Mouse (Mus musculus): ENCODE measurements at regions not wholly inside any gene's neighbourhood (a gene's known extent, or its start where the extent isn't known, plus 50 kb on each side); places are given as distances from the start of the nearest gene placed in this dataset.
A peak's percentile ranks its signal among the peaks of the same experiment; 100 is the strongest.

DNA sequence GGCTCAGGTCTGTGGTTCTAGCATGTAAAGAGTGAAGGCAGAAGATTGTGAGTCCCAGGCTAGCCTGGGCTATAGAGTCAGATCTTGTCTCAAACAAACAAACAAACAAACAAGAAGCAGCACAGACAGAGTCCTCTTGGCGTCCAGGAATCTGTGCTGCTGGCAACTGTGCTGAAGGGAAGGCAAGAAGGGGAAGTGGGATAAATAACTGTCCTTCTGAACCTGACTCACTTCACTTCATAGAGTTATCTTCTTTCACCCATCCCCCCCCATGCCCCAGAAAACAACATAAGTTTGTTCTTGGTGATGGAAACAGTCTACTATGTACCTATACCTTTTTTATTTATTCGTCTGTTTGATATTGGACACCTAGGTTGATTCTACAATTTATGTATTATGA is 200.8 kb upstream of the Pde3a start:
- H3K4me2 ChIP-seq, result no peak overlapping the region
- TF ChIP-seq CTCF (IDR thresholded peaks at IDR 0.05; ENCODE audit: low read depth), result no peak
- no peak for DNase-seq
- H3K9me3 ChIP-seq (ENCODE audit: low read depth, low read length), result no peaks in the 10 kb centered on the region
- H3K27ac ChIP-seq (ENCODE audit: low read depth), result no peak overlapping the region
- no peaks in the 10 kb centered on the region for H3K36me3 ChIP-seq (ENCODE audit: insufficient read depth)
- ATAC-seq (ENCODE audit: insufficient read depth), result no peak
- H3K9ac ChIP-seq, result no peak overlapping the region
- H3K27me3 ChIP-seq (ENCODE audit: insufficient read depth, low read length), result no peaks in the 10 kb centered on the region
- 71% methylated on average over 2 of the region's 2 CpGs for WGBS
- H3K4me3 ChIP-seq (ENCODE audit: low read depth, low read length), result no peak overlapping the region
- no peaks in the 10 kb centered on the region for H3K4me1 ChIP-seq (ENCODE audit: insufficient read depth)

DNA sequence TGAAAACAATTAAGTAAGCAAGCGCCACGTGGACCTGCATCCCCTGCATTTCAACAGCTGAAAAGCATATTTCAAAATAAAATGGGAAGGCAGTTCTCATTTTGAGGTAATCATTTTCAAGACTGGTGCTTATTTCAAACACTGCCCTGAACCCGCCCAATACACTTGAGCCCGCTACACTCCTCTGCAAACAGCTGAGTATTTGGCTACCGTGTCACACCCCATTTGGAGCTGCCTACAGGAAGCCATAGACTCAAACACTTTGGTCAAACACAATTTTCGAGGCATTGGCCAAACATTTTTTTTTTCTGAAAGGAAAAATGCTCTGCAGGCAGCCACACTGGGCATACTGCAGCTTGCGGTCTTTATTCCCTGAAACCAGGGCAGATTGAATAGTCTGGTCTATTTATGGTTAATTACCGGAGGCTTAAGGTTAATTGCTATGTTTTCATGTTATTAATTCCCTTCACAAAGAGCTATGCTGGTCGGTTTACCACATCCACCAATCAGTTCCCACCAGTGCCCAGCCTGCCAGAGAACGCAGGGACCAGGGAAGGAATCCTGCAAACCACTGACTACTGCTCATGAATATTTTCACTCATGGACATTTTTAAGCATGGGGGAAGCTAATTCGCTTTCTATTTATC is 198.9 kb upstream of the Pde3a start:
- no peak overlapping the region for H3K4me2 ChIP-seq

DNA sequence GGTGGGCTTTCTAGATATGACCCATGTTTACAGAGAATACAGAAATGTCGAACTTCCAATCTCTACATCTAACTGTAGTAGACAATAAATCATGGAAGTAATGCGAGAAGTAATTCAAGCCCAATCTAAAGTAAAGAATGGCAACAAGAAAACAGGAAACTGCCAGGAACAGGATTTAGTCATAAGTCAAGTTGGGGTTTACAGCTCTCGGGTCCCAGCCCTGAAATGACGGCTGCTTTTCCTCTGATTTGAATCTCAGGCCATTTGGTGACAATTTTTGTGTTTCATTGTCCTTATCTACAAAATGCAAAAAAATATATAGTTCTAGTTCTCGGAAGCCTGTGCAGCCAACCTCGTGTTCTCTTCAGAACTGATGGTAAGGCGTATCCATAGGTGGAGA is 195.0 kb upstream of the Pde3a start:
- H3K4me2 ChIP-seq, result no peak overlapping the region
- WGBS, result 75% methylated on average over 7 of the region's 7 CpGs
- ATAC-seq (ENCODE audit: insufficient read depth) (no peak), DNase-seq (no peak)
- no peak overlapping the region for H3K9ac ChIP-seq
- no peaks in the 10 kb centered on the region for H3K36me3 ChIP-seq (ENCODE audit: insufficient read depth)
- no peak overlapping the region for H3K27ac ChIP-seq (ENCODE audit: low read depth)
- no peaks in the 10 kb centered on the region for H3K27me3 ChIP-seq (ENCODE audit: insufficient read depth, low read length)
- H3K4me3 ChIP-seq (ENCODE audit: low read depth, low read length), result no peak overlapping the region
- no peak for TF ChIP-seq CTCF (IDR thresholded peaks at IDR 0.05; ENCODE audit: low read depth)
- no peaks in the 10 kb centered on the region for H3K4me1 ChIP-seq (ENCODE audit: insufficient read depth)
- peaks cover 4% of the 10 kb centered on the region; the same call in 1 of the 2 replicates for H3K9me3 ChIP-seq (ENCODE audit: low read depth, low read length)

More for the DNA sequence above, 198.9 kb upstream of the Pde3a start:
- ATAC-seq (ENCODE audit: insufficient read depth) (peak; percentile 78; the same call in 1 of the 2 replicates), DNase-seq (peak; percentile 59)
- Histone ChIP-seq H3K27ac (ENCODE audit: low read depth) (no peak overlapping the region), H3K4me1 (ENCODE audit: insufficient read depth) (no peaks in the 10 kb centered on the region), H3K4me3 (ENCODE audit: low read depth, low read length) (no peak overlapping the region), H3K27me3 (ENCODE audit: insufficient read depth, low read length) (no peaks in the 10 kb centered on the region), H3K9ac (no peak overlapping the region), H3K9me3 (ENCODE audit: low read depth, low read length) (no peaks in the 10 kb centered on the region), H3K36me3 (ENCODE audit: insufficient read depth) (no peaks in the 10 kb centered on the region)
- 53% methylated on average over 11 of the region's 11 CpGs for WGBS
- TF ChIP-seq CTCF (IDR thresholded peaks at IDR 0.05; ENCODE audit: low read depth), result no peak

DNA sequence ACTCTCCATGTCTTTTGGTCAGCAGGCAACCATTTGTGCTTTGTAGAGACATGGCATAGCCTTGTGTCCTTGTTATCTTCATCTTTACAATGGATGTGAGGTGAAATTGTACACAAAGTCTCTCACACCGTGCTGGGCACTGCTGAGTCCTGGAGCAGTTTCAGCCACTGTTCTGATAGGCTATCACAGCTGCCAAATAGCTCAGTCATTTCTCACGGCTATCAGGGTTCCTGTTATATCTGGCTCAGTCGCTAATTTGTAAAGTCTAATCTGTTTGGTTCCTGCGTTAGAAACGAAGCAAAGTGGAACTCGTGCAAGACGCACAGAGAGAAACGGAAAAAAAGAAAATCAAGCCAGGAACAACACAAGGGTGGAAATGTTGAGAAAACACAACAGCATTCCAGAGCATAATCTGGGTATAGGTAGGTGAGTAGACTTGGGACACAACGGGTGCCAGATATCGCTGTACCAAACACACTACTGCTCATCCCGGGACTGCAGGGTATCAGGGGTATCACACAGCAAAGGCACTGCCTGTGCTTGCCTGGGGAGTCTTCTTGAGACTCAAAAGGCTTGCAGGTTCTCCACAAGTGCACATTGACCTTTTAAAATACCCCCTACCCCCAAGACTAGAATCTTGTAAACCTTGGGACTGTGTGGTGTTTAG is 189.7 kb upstream of the Pde3a start:
- Histone ChIP-seq H3K4me1 (ENCODE audit: insufficient read depth) (no peaks in the 10 kb centered on the region), H3K9me3 (ENCODE audit: low read depth, low read length) (peaks cover 4% of the 10 kb centered on the region; the same call in 1 of the 2 replicates), H3K27me3 (ENCODE audit: insufficient read depth, low read length) (no peaks in the 10 kb centered on the region), H3K27ac (ENCODE audit: low read depth) (no peak overlapping the region), H3K4me2 (no peak overlapping the region), H3K4me3 (ENCODE audit: low read depth, low read length) (no peak overlapping the region), H3K36me3 (ENCODE audit: insufficient read depth) (no peaks in the 10 kb centered on the region), H3K9ac (no peak overlapping the region)
- TF ChIP-seq CTCF (IDR thresholded peaks at IDR 0.05; ENCODE audit: low read depth), result no peak
- DNase-seq, result no peak
- 84% methylated on average over 11 of the region's 11 CpGs for WGBS
- ATAC-seq (ENCODE audit: insufficient read depth), result no peak

DNA sequence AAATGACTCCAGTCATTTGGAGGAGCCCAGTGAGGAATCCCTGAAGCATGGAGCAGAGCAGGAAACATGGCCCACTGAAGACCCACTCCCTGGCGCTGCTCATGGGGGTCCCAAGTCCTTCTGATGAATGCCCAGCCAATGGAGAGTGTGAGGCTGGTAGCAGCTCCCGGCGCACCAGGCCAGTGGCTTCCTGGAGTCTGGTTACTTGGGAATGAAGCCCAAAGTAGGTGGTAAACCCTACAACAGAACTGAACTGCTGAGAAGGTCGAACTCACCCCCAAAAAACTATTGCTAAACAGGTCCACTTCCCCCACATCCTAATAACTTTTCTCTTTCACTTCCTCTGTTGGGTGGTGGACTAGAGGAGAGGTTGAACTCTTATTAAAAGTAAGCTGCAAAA is 183.3 kb upstream of the Pde3a start:
- Histone ChIP-seq H3K4me3 (ENCODE audit: low read depth, low read length) (no peak overlapping the region), H3K9ac (no peak overlapping the region), H3K4me1 (ENCODE audit: insufficient read depth) (no peaks in the 10 kb centered on the region), H3K36me3 (ENCODE audit: insufficient read depth) (no peaks in the 10 kb centered on the region), H3K27me3 (ENCODE audit: insufficient read depth, low read length) (no peaks in the 10 kb centered on the region), H3K9me3 (ENCODE audit: low read depth, low read length) (no peaks in the 10 kb centered on the region), H3K4me2 (no peak overlapping the region), H3K27ac (ENCODE audit: low read depth) (no peak overlapping the region)
- 75% methylated on average over 4 of the region's 4 CpGs for WGBS
- TF ChIP-seq CTCF (IDR thresholded peaks at IDR 0.05; ENCODE audit: low read depth), result no peak
- ATAC-seq (ENCODE audit: insufficient read depth), result no peak
- DNase-seq, result no peak

DNA sequence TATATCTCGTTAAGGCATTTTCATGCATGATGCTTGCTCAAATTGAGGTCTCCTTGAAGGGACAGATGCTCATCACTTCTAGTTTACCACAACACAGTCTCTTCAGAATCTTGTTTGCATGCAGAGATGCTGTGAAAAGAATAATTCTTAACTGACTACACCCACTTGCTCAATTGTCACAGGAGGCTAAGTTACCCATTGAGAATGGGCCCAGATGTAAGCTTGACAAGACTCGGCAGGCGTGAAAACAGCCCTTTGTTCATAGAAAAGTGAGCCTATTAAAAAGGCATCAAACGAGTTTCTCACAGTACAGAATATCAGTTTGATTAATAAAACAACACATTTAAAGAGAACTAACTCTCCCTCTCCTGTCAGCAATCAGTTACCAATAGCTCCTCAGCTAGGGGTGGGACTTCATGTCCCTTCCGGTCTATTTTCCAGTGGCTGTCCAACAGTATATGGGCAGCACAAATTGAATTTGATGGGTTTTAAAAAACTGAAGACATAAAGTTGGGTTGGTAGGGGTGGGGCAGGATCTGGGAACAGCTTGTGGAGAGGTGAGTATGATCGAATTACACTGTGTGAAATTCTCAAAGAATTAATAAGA is 180.1 kb upstream of the Pde3a start:
- H3K27ac ChIP-seq (ENCODE audit: low read depth), result no peak overlapping the region
- no peak overlapping the region for H3K9ac ChIP-seq
- no peak overlapping the region for H3K4me2 ChIP-seq
- no peaks in the 10 kb centered on the region for H3K4me1 ChIP-seq (ENCODE audit: insufficient read depth)
- H3K36me3 ChIP-seq (ENCODE audit: insufficient read depth), result no peaks in the 10 kb centered on the region
- ATAC-seq (ENCODE audit: insufficient read depth) (no peak), DNase-seq (no peak)
- TF ChIP-seq CTCF (IDR thresholded peaks at IDR 0.05; ENCODE audit: low read depth), result no peak
- no peak overlapping the region for H3K4me3 ChIP-seq (ENCODE audit: low read depth, low read length)
- no peaks in the 10 kb centered on the region for H3K9me3 ChIP-seq (ENCODE audit: low read depth, low read length)
- WGBS, result 81% methylated on average over 6 of the region's 6 CpGs
- H3K27me3 ChIP-seq (ENCODE audit: insufficient read depth, low read length), result no peaks in the 10 kb centered on the region

DNA sequence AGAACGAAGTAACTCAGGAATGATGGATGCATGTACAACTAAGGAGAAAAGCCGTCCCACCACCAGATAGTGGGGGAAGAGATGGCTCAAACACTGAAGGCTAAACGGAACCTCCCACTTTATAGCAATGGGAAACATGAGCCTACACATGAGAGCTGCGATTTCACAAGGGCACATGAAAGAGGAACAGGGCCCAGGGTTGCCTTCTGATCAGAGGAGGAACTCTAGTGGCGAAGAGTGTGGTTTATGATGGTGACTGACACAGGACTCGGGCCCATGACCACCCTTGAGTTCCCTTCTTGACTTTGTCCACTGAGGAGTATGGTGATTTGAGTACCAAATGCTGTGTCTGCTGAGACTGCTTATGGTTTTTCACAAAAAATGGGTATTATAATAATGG is 179.2 kb upstream of the Pde3a start:
- no peak for TF ChIP-seq CTCF (IDR thresholded peaks at IDR 0.05; ENCODE audit: low read depth)
- ATAC-seq (ENCODE audit: insufficient read depth), result no peak
- no peak overlapping the region for H3K9ac ChIP-seq
- WGBS, result 84% methylated on average over 6 of the region's 6 CpGs
- H3K4me3 ChIP-seq (ENCODE audit: low read depth, low read length), result no peak overlapping the region
- H3K36me3 ChIP-seq (ENCODE audit: insufficient read depth), result no peaks in the 10 kb centered on the region
- H3K27me3 ChIP-seq (ENCODE audit: insufficient read depth, low read length), result no peaks in the 10 kb centered on the region
- H3K4me2 ChIP-seq, result no peak overlapping the region
- H3K4me1 ChIP-seq (ENCODE audit: insufficient read depth), result no peaks in the 10 kb centered on the region
- H3K27ac ChIP-seq (ENCODE audit: low read depth), result no peak overlapping the region
- H3K9me3 ChIP-seq (ENCODE audit: low read depth, low read length), result no peaks in the 10 kb centered on the region
- no peak for DNase-seq

All from lung, embryonic 14.5 days (tissue).